Mouse (Mus musculus) cerebellum, adult 18-20 months (tissue): ENCODE measurements around the gene Sec14l1.

ENCODE experiments used
- DNase-seq, 2 experiments: peaks; one replicate each; pipeline ENCODE4 v3.0.0; 2021

Gene Sec14l1

DNA sequence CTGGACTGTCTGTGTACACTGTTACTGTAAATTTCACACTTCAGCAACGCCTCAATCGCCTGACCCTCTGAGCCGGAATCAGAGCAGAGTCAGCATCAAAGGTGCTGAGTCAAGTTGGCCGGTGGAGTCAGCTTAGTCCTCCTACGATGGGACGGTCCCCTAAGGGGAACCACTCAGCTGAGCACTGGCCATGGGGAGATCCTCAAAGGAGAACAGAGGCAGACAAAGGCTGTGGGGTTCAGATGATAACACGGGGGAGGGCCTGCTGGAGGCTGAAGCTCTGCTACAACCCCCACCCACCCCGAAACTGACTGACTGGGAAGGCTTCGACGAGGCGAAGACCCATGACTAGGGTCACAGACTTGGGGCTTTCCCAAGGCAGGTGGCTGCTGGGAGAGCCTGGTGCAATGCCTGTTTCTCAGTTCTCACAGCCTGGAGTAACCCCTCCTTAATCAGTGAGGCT is 79.5 kb downstream of the Sec14l1 start:
- DNase-seq, result no peak

DNA sequence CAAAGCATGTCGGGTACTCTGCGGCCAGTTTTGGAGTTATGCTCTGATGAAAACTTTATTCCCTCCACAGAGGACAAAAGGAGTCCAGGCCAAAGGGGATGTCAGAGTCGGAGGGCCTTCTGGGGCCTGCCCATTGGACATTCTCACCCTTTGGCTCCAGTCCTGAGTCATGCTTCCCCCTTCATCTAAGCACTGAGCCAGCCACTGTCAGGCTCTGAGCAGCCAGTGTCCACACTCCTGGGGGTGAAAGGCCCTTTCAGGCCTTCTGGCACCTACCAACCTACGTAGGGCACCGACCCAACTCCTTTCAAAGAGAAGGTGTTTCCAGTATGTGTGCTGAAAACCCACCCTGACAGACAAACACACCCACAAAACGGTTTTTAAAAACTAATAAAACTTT is 80.6 kb downstream of the Sec14l1 start:
- DNase-seq, result no peak

DNA sequence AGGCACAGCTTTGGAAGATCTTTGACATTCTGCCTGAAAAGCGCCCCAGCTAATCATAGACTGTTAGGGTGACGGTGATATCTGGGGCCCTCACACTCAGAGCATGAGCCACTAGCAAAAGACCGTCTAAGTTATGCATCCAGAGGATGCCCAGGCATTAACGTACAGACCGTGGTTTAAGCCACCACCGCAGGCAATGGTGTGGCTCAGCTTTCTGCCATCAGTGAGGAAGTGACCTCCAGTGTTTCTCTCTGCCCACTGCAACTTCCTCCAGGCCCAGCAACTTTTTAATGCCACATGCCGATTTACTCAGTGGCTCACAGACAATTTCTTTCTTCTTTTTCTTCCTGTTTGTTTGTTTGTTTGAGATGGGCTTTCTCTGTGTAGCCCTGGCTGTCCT is 81.7 kb downstream of the Sec14l1 start:
- DNase-seq, result no peak

DNA sequence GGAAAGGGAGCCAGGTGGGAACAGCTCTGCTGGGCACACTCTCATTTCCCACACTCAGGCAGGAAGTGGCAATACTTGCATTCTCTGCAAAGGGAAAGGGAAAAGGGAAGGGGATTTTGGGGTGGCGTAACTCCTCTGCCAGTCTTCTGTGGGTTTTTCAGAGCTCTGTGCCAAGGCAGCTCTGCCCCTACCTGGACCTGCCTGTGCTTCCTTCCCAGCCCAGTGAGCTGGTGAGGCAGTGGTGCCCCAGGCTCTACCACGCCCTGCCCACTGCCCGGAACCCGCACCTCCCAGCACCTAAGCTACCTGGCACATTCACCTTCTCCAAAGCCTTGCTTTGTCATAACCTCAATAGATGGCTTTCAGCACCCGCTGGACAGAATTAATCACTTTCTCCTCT is 83.2 kb downstream of the Sec14l1 start:
- no peak for DNase-seq

DNA sequence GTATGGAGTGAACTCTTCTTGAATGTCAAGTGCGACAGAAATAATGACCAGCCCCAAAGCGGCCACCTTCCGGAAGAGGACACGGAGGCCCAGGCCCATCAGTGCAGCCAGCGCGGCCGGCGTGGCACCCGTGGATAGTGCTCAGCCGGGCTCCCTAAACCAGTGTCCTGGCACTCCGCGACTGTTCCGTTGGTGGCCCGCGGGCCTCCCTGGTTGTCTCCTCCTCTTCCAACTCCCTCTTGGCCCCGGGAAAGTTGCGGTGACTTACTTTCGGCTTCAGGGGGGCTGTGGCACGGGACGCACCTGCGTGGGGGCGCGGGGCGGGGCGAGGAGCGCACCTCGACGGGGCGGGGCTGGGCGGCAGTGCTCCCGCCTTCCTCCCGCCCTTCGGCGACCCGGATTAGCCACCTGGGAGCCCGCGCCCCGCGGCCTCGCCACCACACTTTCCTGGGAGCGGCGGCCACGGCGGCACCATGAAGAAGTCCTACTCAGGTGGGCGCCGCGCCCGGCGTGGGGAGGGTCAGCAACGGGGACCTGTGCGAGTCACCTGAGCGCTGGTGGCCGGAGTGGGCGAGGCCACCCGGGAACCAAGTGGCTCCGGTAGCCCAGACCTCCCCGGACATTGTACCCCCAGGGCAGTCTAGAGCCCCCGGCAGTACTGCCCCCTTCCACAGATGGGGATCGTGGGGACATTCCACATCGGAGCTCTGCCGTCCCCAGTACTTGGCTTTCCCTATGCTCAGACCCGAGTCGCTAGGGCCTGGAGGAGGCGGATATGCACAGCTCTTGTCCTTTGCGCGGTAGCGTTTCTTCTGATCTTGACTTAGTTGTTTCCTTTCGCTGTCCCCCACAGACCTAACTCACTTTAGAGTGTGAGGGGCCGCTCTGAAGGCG is 84.6 kb downstream of the Sec14l1 start, which contains the start of gene Sept9:
Sept9 (plus strand) TSS at position 380 of the 894 bp plus-strand sequence.
- no peak for DNase-seq

DNA sequence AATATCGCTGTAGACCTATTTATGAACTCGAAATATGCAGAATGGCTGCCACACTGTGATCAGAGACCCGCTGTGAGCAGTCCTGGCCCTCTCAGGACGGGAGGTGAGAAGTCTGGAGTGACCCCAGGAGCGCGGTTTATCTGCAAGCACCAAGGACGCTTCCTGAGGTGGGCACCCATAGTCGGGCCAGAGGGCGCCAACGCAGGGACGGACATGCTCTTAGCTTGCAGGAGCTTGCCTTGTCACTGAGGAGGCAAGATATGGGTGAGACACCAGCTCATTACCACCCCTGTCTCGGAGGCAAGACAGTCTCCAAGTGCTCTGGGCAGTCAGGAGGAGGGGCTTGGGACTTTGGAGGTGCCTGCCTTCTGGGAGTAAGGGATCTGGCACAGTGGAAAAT is 86.9 kb downstream of the Sec14l1 start:
- DNase-seq, result no peak

DNA sequence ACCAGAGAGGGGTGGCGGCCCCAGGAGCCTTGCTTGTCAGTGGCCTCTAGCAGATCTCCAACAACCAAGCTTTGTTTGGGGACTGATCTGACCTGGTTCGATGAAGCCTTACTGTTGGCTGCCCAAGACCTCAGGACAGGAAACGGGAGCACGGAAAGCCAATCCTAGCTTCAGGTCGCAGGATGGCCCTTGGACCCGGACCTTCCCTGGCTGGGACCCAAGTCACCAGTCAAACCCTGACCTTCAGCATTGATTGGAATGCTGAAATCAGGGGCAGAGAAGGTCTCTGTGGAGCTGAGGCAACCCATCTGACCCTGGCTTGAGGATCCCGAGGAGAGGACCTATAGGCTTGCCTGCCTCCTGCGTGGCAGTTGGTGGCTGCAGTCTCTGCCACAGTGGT is 89.6 kb downstream of the Sec14l1 start:
- DNase-seq, result no peak

DNA sequence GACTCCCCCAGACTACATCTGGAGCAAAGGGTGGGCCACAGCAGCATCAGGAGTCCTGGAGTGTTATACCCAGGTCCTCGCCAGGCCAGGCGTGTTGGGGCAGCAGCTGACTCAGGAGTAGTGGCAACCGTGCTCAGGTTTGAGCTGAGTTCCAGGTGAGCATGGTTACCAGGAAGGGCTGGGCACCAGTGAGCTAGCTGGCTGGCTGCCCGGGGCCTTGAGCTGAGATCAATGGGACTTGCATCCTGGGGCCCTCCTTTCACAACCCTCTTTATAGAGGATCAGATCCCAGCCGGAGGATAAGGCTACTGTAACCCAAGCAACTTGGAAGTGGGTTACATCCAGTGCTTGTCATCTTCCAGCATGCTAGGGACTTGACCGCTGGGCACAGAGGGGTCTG is 90.1 kb downstream of the Sec14l1 start:
- no peak for DNase-seq

DNA sequence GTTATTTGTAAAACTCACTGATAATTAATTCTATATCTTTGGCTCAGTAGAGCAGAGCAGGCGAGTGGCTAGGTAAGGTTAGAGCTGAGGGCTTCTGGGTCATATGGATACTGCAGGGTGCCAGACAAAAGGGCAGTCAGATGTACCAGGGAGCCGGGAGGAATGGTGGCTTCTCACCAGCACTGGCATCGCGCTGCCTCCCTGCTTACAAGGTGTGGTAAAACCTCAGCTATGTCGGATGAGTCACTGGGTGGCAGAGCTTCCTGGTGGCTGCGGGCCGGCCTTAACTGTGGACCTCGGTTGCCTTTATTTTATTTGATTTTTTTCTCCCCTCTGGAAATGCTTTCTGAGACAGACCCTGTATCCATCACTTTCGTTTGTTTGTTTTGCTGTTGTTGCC is 90.5 kb downstream of the Sec14l1 start:
- no peak for DNase-seq

DNA sequence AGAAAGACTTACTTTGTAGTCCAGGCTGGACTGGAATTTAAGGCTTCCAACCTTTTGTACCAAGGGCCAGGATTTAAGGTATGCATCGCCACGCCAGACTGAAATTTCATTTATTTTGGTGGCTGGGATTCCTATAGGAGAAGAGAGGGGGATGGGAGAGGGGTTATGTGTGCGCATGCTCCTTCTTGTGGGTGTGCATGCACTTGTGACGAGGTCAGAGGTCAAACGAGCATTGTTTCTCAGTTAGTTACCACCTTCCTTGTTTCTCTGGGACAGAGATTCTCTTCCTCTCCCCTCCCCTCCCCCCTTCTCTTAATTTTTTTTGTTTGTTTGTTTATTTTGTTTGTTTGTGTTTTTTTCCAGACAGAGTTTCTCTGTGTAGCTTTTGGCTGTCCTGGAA is 92.5 kb downstream of the Sec14l1 start:
- DNase-seq, result no peak

DNA sequence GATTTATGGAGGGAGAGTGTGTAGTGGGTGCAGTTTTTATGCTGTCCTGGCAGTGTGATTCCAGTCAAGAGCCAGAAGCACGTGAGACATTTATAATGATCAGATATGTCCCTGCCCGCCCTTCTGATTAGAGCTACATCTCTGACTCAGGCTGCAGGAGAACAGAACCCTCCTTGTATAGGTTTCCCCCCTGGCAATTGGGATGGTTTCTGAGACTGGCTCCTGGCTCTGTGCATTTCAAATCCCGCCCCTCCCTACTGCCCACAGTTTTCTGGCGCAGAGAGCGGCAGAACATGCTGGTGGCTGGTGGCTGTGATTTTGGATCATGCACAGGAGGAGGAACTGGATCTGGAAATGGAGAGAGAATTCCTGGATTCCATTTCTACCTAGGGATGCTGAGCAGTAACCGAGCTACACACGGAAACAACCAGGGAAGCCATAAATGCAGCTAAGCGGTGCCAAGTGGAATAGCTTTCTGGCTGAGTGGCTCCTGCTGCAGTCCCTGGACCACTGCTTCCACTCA is 93.2 kb downstream of the Sec14l1 start:
- DNase-seq, result peak in 1 of 2 experiments; percentile 7
